Mouse (Mus musculus) liver, embryonic 14.5 days (tissue): Measurements from ENCODE around the gene Chchd3.

Source experiments
- CTCF ChIP-seq: IDR thresholded peaks from 2 replicates; pipeline ENCODE4 v1.5.1; 2016; ENCODE audit warnings: antibody characterized with exemption, low read depth, control low read depth
- EP300 ChIP-seq: IDR thresholded peaks from 2 replicates; pipeline ENCODE4 v1.6.1; 2016; ENCODE audit warnings: antibody characterized with exemption, low read depth

DNA sequence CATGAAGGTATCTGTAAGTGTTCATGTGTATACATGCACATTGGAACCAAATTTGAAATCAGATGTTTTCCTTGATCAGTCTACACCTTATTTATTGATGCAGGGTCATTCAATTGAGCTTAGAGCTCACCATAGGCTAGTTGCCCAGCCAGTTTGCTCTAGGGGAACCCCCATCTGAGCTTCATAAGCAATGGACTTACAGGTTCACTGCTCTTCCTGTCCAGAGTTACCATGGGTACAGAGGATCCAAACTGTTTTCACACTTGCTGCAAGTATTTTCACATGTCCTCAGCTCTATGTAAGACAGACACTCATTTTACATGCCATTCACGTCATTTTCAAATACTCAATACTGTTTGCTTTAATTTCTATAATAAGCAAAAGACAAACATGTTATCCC lies 66.2 kb downstream of the Chchd3 start:
- TF ChIP-seq CTCF, result no peak
- no peak for TF ChIP-seq EP300
